Mouse (Mus musculus) forebrain, embryonic 16.5 days (tissue): ENCODE measurements around the gene Myog. TPM values are rescaled to one million over a fixed set of nuclear protein-coding genes. Genes with fewer than 3 reads are reported as not detected.

ENCODE experiments used
- ATAC-seq: fragments of 200-750 bp; cut with Nextera tagmentation; 2 replicates; pipeline ENCODE4 v1.8.0; 2017; ENCODE audit warnings: mild to moderate bottlenecking, moderate library complexity
- H3K27ac ChIP-seq: fragments of 300-500 bp; sonication (generic); 2 replicates; pipeline ENCODE4 v1.5.1; 2014; ENCODE audit warnings: low read length, control low read depth
- H3K27me3 ChIP-seq: fragments of 300-500 bp; sonication (generic); replicated peaks from 2 replicates; pipeline ENCODE4 v1.6.1; 2014; ENCODE audit warnings: low read length; ENCODE audit not compliant: control insufficient read depth, insufficient read depth
- H3K36me3 ChIP-seq: fragments of 300-500 bp; sonication (generic); 2 replicates; pipeline ENCODE4 v1.6.1; 2014; ENCODE audit not compliant: control insufficient read depth, insufficient read depth
- H3K4me1 ChIP-seq: fragments of 300-500 bp; sonication (generic); replicated peaks from 2 replicates; pipeline ENCODE4 v1.6.1; 2014; ENCODE audit warnings: low read length; ENCODE audit not compliant: control insufficient read depth, insufficient read depth
- H3K4me2 ChIP-seq: fragments of 300-500 bp; sonication (generic); 2 replicates; pipeline ENCODE4 v1.6.1; 2014; ENCODE audit warnings: mild to moderate bottlenecking, low read length, control low read depth
- H3K4me3 ChIP-seq: fragments of 300-500 bp; sonication (generic); replicated peaks from 2 replicates; pipeline ENCODE4 v1.5.1; 2014; ENCODE audit warnings: mild to moderate bottlenecking, low read length, control low read depth
- H3K9ac ChIP-seq: fragments of 300-500 bp; sonication (generic); replicated peaks from 2 replicates; pipeline ENCODE4 v1.6.1; 2014; ENCODE audit warnings: low read depth, low read length, control low read depth
- H3K9me3 ChIP-seq: fragments of 300-500 bp; sonication (generic); 2 replicates; pipeline ENCODE4 v1.6.1; 2016; ENCODE audit warnings: low read length; ENCODE audit not compliant: control insufficient read depth
- WGBS: fragments of 180-500 bp; shearing (Covaris S2); extraction: QIAGEN DNeasy Blood & Tissue Kit; methylation state at CpG from one replicate; pipeline ENCODE4 v1.1.7; 2014; 5-methylcytosine and 5-hydroxymethylcytosine counted together
- polyA plus RNA-seq: library from polyadenylated mRNA; unstranded; fragments of >200 nt; fragmentation: Nextera tagmentation; extraction: Ambion mirVana; gene quantifications from 2 replicates; pipeline ENCODE4 v1.2.1, GENCODE M21; 2015

The Myog gene
- polyA plus RNA-seq, 1 experiment from 2014 or later: not detected

GRCm38 (mm10) chr1:134339757-134340619 is 50.2 kb downstream of the Myog start:
- peaks cover 5% of the 10 kb centered on the region; the same call in 1 of the 2 replicates for H3K4me1 ChIP-seq
- ATAC-seq: no peak
- H3K9ac ChIP-seq: no peak overlapping the region
- H3K27ac ChIP-seq: no peak overlapping the region
- WGBS: 96% methylated on average over 18 of the region's 18 CpGs
- no peak overlapping the region for H3K4me2 ChIP-seq
- no peaks in the 10 kb centered on the region for H3K27me3 ChIP-seq
- no peak overlapping the region for H3K4me3 ChIP-seq
- no peaks in the 10 kb centered on the region for H3K9me3 ChIP-seq
- no peaks in the 10 kb centered on the region for H3K36me3 ChIP-seq

GRCm38 (mm10) chr1:134341641-134342277 is 52.0 kb downstream of the Myog start:
- no peak overlapping the region for H3K4me2 ChIP-seq
- 83% methylated on average over 5 of the region's 5 CpGs for WGBS

More at GRCm38 (mm10) chr1:134341641-134342277, 52.0 kb downstream of the Myog start:
- Histone ChIP-seq H3K4me3 (no peak overlapping the region), H3K27me3 (no peaks in the 10 kb centered on the region), H3K27ac (no peak overlapping the region), H3K9me3 (no peaks in the 10 kb centered on the region), H3K36me3 (peaks cover 6% of the 10 kb centered on the region), H3K9ac (no peak overlapping the region), H3K4me1 (peaks cover 5% of the 10 kb centered on the region; the same call in 1 of the 2 replicates)
- ATAC-seq: no peak

Other genes starting within 250 kb of the Myog start
- gene Btg2, start 210.9 kb upstream of the Myog start, polyA plus RNA-seq: 56.0 and 66.4 TPM in 2 replicates
- 0.14 TPM in 1 of 2 replicates, not detected in the other for gene Chit1, start 178.7 kb upstream of the Myog start, polyA plus RNA-seq
- 1.9 and 2.1 TPM in 2 replicates for gene Chil1, start 107.8 kb upstream of the Myog start, polyA plus RNA-seq
- 0.24 TPM in 1 of 2 replicates, not detected in the other for gene Mybph, start 96.5 kb upstream of the Myog start, polyA plus RNA-seq
- 21.3 and 21.5 TPM in 2 replicates for gene Adora1, start 54.6 kb upstream of the Myog start, polyA plus RNA-seq
- gene Ppfia4, start 42.9 kb downstream of the Myog start, polyA plus RNA-seq: 11.1 and 16.4 TPM in 2 replicates
- 150 and 151 TPM in 2 replicates for gene Tmem183a, start 72.0 kb downstream of the Myog start, polyA plus RNA-seq
- not detected in 2 replicates for gene 4933406M09Rik, start 96.0 kb downstream of the Myog start, polyA plus RNA-seq
- 20.3 and 23.3 TPM in 2 replicates for gene Cyb5r1, start 115.6 kb downstream of the Myog start, polyA plus RNA-seq
- 63.9 and 65.5 TPM in 2 replicates for gene Adipor1, start 125.4 kb downstream of the Myog start, polyA plus RNA-seq
- gene Klhl12, start 165.5 kb downstream of the Myog start, polyA plus RNA-seq: 42.5 and 44.6 TPM in 2 replicates
- 63.0 and 63.7 TPM in 2 replicates for gene Rabif, start 204.7 kb downstream of the Myog start, polyA plus RNA-seq